Mouse (Mus musculus): ENCODE measurements around the gene Camsap3.

DNA sequence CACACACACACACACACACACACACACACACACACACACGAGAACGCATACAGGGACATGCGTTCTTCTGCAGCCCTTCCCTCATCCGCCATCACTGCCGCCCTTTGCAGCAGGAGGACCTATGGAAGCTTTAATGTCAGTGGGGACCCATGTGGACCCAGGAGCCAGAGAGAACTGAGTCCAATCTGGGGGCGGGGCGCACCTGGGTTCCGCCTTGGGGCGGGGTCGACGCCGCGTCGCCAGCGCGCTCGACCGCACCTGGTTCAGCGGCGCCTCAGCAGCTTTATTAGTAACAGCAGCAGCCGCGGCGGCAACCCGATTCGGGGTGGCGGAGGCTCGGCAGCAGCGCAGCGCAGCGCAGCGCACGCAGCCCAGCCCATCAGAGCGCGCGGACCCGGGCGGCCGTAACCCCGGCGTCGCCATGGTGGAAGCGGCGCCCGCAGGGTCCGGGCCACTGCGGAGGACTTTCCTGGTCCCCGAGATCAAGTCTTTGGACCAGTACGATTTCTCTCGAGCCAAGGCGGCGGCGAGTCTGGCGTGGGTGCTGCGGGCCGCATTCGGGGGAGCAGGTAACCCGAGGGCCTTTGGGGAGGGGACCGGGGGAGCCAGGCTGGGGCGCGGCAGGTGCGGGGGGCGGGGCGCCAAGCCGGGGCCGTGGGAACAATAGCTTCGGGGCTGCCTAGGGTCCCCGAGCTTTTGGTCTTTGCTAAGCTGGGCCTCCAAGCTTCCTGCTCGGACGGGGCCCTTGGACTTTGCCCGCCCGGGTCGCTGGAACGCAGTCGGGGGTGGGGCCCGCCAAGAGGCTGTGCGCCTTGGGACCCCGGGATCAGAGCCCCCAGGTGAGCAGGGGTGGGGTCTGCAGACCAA, 531 bp downstream of the Camsap3 start:
- no peak for TF ChIP-seq POLR2A (IDR thresholded peaks at IDR 0.05; ENCODE audit: control insufficient read depth, extremely low read depth, insufficient read depth, low read length, poor library complexity)
- TF ChIP-seq CTCF (IDR thresholded peaks at IDR 0.05; ENCODE audit: borderline replicate concordance, control insufficient read depth, extremely low read depth, insufficient read depth, low read length, poor library complexity): no peak

Measured in thymus, adult 2 months (tissue).